Mouse (Mus musculus): ENCODE results near the gene Ttll12. TPM values are rescaled to one million over a fixed set of nuclear protein-coding genes. Genes with fewer than 3 reads are reported as not detected.

Gene Ttll12
- total and polyA plus RNA-seq, 3 experiments, result 43.9 to 76.5 TPM; not detected in 1

- TF ChIP-seq HCFC1 (IDR thresholded peaks at IDR 0.05; ENCODE audit: low read depth, low read length) (peak; percentile 45; the same call in 1 of the 2 replicates), E2F4 (IDR thresholded peaks at IDR 0.05; ENCODE audit: borderline replicate concordance, low read depth, low read length) (no peak), USF1 (IDR thresholded peaks at IDR 0.05; ENCODE audit: low read depth, low read length) (no peak), TBP (IDR thresholded peaks at IDR 0.05; ENCODE audit: low read depth, low read length) (no peak), ZMIZ1 (IDR thresholded peaks at IDR 0.05; ENCODE audit: low read depth, low read length) (no peak), JUND (IDR thresholded peaks at IDR 0.05; ENCODE audit: low read depth, low read length) (no peak), KAT2A (conservative IDR thresholded peaks at IDR 0.05; ENCODE audit: low read depth, low read length) (no peak), RAD21 (IDR thresholded peaks at IDR 0.05; ENCODE audit: low read depth, low read length) (no peak), ZNF384 (IDR thresholded peaks at IDR 0.05; ENCODE audit: low read depth, low read length) (peak; percentile 92)
Observed at GRCm38 (mm10) chr15:83592260-83593188, 2.4 kb downstream of the Ttll12 start (continued).

DNA sequence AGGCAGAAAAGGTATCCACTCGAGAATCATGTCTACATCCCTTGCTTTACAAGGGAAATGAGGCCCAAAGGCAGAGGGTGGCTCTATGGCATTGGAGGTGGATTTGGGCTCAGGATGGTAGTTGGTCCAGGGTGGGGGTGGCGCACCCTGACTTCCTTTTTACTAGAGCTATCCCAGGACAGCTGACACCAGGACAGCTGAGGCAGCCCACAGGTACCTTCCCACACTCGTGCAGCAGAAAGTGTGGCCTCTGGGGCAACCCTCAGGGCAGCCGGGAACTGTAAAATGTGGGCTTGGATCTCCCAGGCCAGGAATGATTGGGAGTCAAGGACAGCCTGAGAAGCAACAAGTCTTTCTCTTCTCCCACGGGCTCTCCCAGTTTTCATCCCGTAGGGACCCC lies 3.2 kb downstream of the Ttll12 start:
- TF ChIP-seq MEF2A (IDR thresholded peaks at IDR 0.05; ENCODE audit: extremely low read depth, insufficient replicate concordance, low read depth, low read length, poor library complexity, severe bottlenecking) (no peak), ZMIZ1 (IDR thresholded peaks at IDR 0.05; ENCODE audit: low read depth, low read length) (no peak), CTCF (IDR thresholded peaks at IDR 0.05 in 2 of 3, conservative IDR thresholded peaks at IDR 0.05 in 1 of 3; ENCODE audit: control insufficient read depth in 1 of 3, insufficient read depth in 1 of 3, low read depth in 2 of 3, low read length in 3 of 3, poor library complexity in 1 of 3, severe bottlenecking in 1 of 3) (no peak), ZC3H11A (IDR thresholded peaks at IDR 0.05; ENCODE audit: low read depth, low read length) (no peak), POLR2AphosphoS5 (IDR thresholded peaks at IDR 0.05; ENCODE audit: borderline replicate concordance, low read depth, low read length) (no peak), USF1 (IDR thresholded peaks at IDR 0.05; ENCODE audit: low read depth, low read length) (no peak), MAFK (IDR thresholded peaks at IDR 0.05; ENCODE audit: borderline replicate concordance, low read depth, low read length) (no peak), TBP (IDR thresholded peaks at IDR 0.05; ENCODE audit: low read depth, low read length) (no peak), GABPA (IDR thresholded peaks at IDR 0.05; ENCODE audit: low read depth, low read length) (no peak), SIN3A (IDR thresholded peaks at IDR 0.05; ENCODE audit: low read length) (no peak), ZNF384 (IDR thresholded peaks at IDR 0.05; ENCODE audit: low read depth, low read length) (no peak), POLR2AphosphoS2 (IDR thresholded peaks at IDR 0.05; ENCODE audit: low read length) (no peak), RAD21 (IDR thresholded peaks at IDR 0.05; ENCODE audit: low read depth, low read length) (no peak), ZKSCAN1 (IDR thresholded peaks at IDR 0.05; ENCODE audit: low read depth, low read length) (no peak), SMC3 (IDR thresholded peaks at IDR 0.05; ENCODE audit: low read depth, low read length) (no peak), RCOR1 (IDR thresholded peaks at IDR 0.05; ENCODE audit: low read depth, low read length) (no peak), HCFC1 (IDR thresholded peaks at IDR 0.05; ENCODE audit: low read depth, low read length) (no peak)
- peak overlapping the region; percentile 95 for H3K27ac ChIP-seq (ENCODE audit: control insufficient read depth, low read depth, low read length)
- H3K36me3 ChIP-seq (ENCODE audit: control insufficient read depth in 1 of 2, insufficient read depth in 2 of 2, low read length in 2 of 2), result peaks cover 5 to 20% of the 10 kb centered on the region in 2 experiments
- H3K9ac ChIP-seq (ENCODE audit: control insufficient read depth, low read depth, low read length, poor library complexity, severe bottlenecking), result peak overlapping the region; percentile 86
- no peak overlapping the region for H3K4me3 ChIP-seq (ENCODE audit: control insufficient read depth in 1 of 2, insufficient read depth in 1 of 2, low read depth in 2 of 2, low read length in 2 of 2)
- H3K9me3 ChIP-seq (replicated peaks; ENCODE audit: insufficient read depth, low read length), result no peaks in the 10 kb centered on the region
- peaks cover 17 to 23% of the 10 kb centered on the region in 2 experiments for H3K4me1 ChIP-seq (ENCODE audit: control insufficient read depth in 1 of 2, insufficient read depth in 2 of 2, low read length in 2 of 2)
- peaks cover 43% of the 10 kb centered on the region for H3K79me2 ChIP-seq (ENCODE audit: control insufficient read depth, insufficient read depth, low read length, poor library complexity)
- DNase-seq (ENCODE audit: low read depth, low spot score), result no peak
- no peaks in the 10 kb centered on the region for H3K27me3 ChIP-seq (ENCODE audit: control insufficient read depth in 1 of 2, insufficient read depth in 2 of 2, low read length in 2 of 2)
